Mouse (Mus musculus) midbrain, embryonic 14.5 days (tissue): ENCODE measurements around the gene 4921507P07Rik. TPM values are rescaled to one million over a fixed set of nuclear protein-coding genes. Genes with fewer than 3 reads are reported as not detected.
A peak's percentile ranks its signal among the peaks of the same experiment; 100 is the strongest.
"Not testable (repeated sequence)": the region's sequence is repeated elsewhere in the genome, so short reads cannot be mapped to it uniquely, and the experiment has no call there.

ENCODE experiments used
- ATAC-seq: fragments of 200-750 bp; cut with Nextera tagmentation; 2 replicates; pipeline ENCODE4 v1.8.0; 2017; ENCODE audit warnings: moderate number of reproducible peaks, moderate library complexity; ENCODE audit not compliant: low FRiP score, low TSS enrichment
- DNase-seq: peaks from one replicate; pipeline ENCODE4 v3.0.0-alpha.2; 2015
- H3K27ac ChIP-seq: fragments of 300-500 bp; sonication (generic); replicated peaks from 2 replicates; pipeline ENCODE4 v1.5.1; 2014; ENCODE audit warnings: mild to moderate bottlenecking, low read depth, low read length, moderate library complexity
- H3K27me3 ChIP-seq: fragments of 300-500 bp; sonication (generic); 2 replicates; pipeline ENCODE4 v1.6.1; 2014; ENCODE audit warnings: low read length, control low read depth, mixed read lengths; ENCODE audit not compliant: control insufficient read depth, insufficient read depth
- H3K36me3 ChIP-seq: fragments of 300-500 bp; sonication (generic); 2 replicates; pipeline ENCODE4 v1.6.1; 2014; ENCODE audit warnings: low read length, control low read depth; ENCODE audit not compliant: control insufficient read depth, insufficient read depth
- H3K4me1 ChIP-seq: fragments of 300-500 bp; sonication (generic); 2 replicates; pipeline ENCODE4 v1.6.1; 2014; ENCODE audit warnings: mild to moderate bottlenecking, antibody characterized with exemption, low read length, control low read depth; ENCODE audit not compliant: control insufficient read depth, insufficient read depth
- H3K4me2 ChIP-seq: fragments of 300-500 bp; sonication (generic); 2 replicates; pipeline ENCODE4 v1.6.1; 2014; ENCODE audit warnings: mild to moderate bottlenecking, low read length, moderate library complexity
- H3K4me3 ChIP-seq: fragments of 300-500 bp; sonication (generic); replicated peaks from 2 replicates; pipeline ENCODE4 v1.5.1; 2014; ENCODE audit warnings: low read depth, low read length
- H3K9ac ChIP-seq: fragments of 300-500 bp; sonication (generic); replicated peaks from 2 replicates; pipeline ENCODE4 v1.6.1; 2014; ENCODE audit warnings: mild to moderate bottlenecking, low read length, moderate library complexity
- H3K9me3 ChIP-seq: fragments of 300-500 bp; sonication (generic); 2 replicates; pipeline ENCODE4 v1.6.1; 2016; ENCODE audit warnings: low read length, control low read depth, mixed read lengths; ENCODE audit not compliant: control insufficient read depth
- WGBS: fragments of 180-500 bp; shearing (Covaris S2); extraction: QIAGEN DNeasy Blood & Tissue Kit; methylation state at CpG from one replicate; pipeline ENCODE4 v1.1.7; 2014; 5-methylcytosine and 5-hydroxymethylcytosine counted together
- polyA plus RNA-seq: library from polyadenylated mRNA; unstranded; fragments of >200 nt; fragmentation: Nextera tagmentation; extraction: Ambion mirVana; gene quantifications from 2 replicates; pipeline ENCODE4 v1.2.1, GENCODE M21; 2014

4921507P07Rik gene
- polyA plus RNA-seq, 1 experiment from 2014 or later: 3.2 TPM

GRCm38 (mm10) chr6:50566141-50566996 is 30.1 kb downstream of the 4921507P07Rik start, which contains the start of gene Cycs:
TSS of gene Cycs (minus strand) at chr6:50566538.
- no peaks in the 10 kb centered on the region for H3K27me3 ChIP-seq
- peak within 1 kb of the TSS; percentile 89 for H3K27ac ChIP-seq
- peak; percentile 98 for ATAC-seq
- WGBS: under 1% methylated on average over 78 of the region's 78 CpGs
- H3K4me1 ChIP-seq: peaks cover 8% of the 10 kb centered on the region
- peak; percentile 100 for DNase-seq
- peaks cover 21% of the 10 kb centered on the region for H3K36me3 ChIP-seq
- peak within 1 kb of the TSS; percentile 55 for H3K4me3 ChIP-seq
- peak within 1 kb of the TSS; percentile 90 for H3K9ac ChIP-seq
- peak within 1 kb of the TSS; percentile 83 for H3K4me2 ChIP-seq
- H3K9me3 ChIP-seq: no peaks in the 10 kb centered on the region

GRCm38 (mm10) chr6:50563651-50564050 is 32.8 kb downstream of the 4921507P07Rik start:
- no peak overlapping the region for H3K4me3 ChIP-seq
- 93% methylated on average over 3 of the region's 3 CpGs for WGBS
- H3K4me2 ChIP-seq: no peak overlapping the region
- no peaks in the 10 kb centered on the region for H3K9me3 ChIP-seq
- no peaks in the 10 kb centered on the region for H3K27me3 ChIP-seq
- H3K27ac ChIP-seq: no peak overlapping the region
- ATAC-seq: no peak
- H3K4me1 ChIP-seq: peaks cover 8% of the 10 kb centered on the region
- no peak overlapping the region for H3K9ac ChIP-seq
- DNase-seq: no peak
- H3K36me3 ChIP-seq: peaks cover 21% of the 10 kb centered on the region

GRCm38 (mm10) chr6:50562421-50562820 is 34.0 kb downstream of the 4921507P07Rik start:
- Histone ChIP-seq H3K9ac (no peak overlapping the region), H3K4me1 (peaks cover 7% of the 10 kb centered on the region), H3K27ac (no peak overlapping the region), H3K4me3 (no peak overlapping the region), H3K4me2 (no peak overlapping the region), H3K9me3 (no peaks in the 10 kb centered on the region), H3K36me3 (peaks cover 21% of the 10 kb centered on the region), H3K27me3 (no peaks in the 10 kb centered on the region)
- WGBS: 96% methylated on average over 4 of the region's 4 CpGs
- no peak for DNase-seq
- ATAC-seq: no peak

GRCm38 (mm10) chr6:50560776-50561175 is 35.7 kb downstream of the 4921507P07Rik start:
- WGBS: 100% methylated on average over 1 of the region's 1 CpGs
- no peak for ATAC-seq

GRCm38 (mm10) chr6:50558877-50559276 is 37.6 kb downstream of the 4921507P07Rik start:
- no peak for ATAC-seq
- H3K4me2 ChIP-seq: no peak overlapping the region
- no peak for DNase-seq
- H3K36me3 ChIP-seq: peaks cover 17% of the 10 kb centered on the region
- no peak overlapping the region for H3K9ac ChIP-seq
- 92% methylated on average over 4 of the region's 4 CpGs for WGBS
- no peak overlapping the region for H3K27ac ChIP-seq
- H3K4me1 ChIP-seq: no peaks in the 10 kb centered on the region
- no peaks in the 10 kb centered on the region for H3K9me3 ChIP-seq
- no peak overlapping the region for H3K4me3 ChIP-seq
- no peaks in the 10 kb centered on the region for H3K27me3 ChIP-seq

More at GRCm38 (mm10) chr6:50560776-50561175, 35.7 kb downstream of the 4921507P07Rik start:
- H3K4me2 ChIP-seq: no peak overlapping the region
- H3K27me3 ChIP-seq: no peaks in the 10 kb centered on the region
- 0 out of 2 replicates have a peak, but pooled peaks cover 3% of the 10 kb centered on the region for H3K4me1 ChIP-seq
- no peak overlapping the region for H3K9ac ChIP-seq
- no peaks in the 10 kb centered on the region for H3K9me3 ChIP-seq
- DNase-seq: no peak
- no peak overlapping the region for H3K4me3 ChIP-seq
- peaks cover 21% of the 10 kb centered on the region for H3K36me3 ChIP-seq
- H3K27ac ChIP-seq: no peak overlapping the region

- WGBS: 86% methylated on average over 6 of the region's 6 CpGs
- Histone ChIP-seq H3K27me3 (no peaks in the 10 kb centered on the region), H3K9ac (no peak overlapping the region), H3K9me3 (no peaks in the 10 kb centered on the region), H3K4me2 (no peak overlapping the region), H3K27ac (no peak overlapping the region), H3K4me1 (no peaks in the 10 kb centered on the region), H3K36me3 (peaks cover 6% of the 10 kb centered on the region), H3K4me3 (no peak overlapping the region)
- DNase-seq (no peak), ATAC-seq (no peak)
Observed at GRCm38 (mm10) chr6:50557566-50557965, 38.9 kb downstream of the 4921507P07Rik start.

- 85% methylated on average over 2 of the region's 2 CpGs for WGBS
Observed at GRCm38 (mm10) chr6:50554223-50554622, 42.2 kb downstream of the 4921507P07Rik start.

GRCm38 (mm10) chr6:50552881-50553518 is 43.4 kb downstream of the 4921507P07Rik start:
- 82% methylated on average over 5 of the region's 5 CpGs for WGBS
- Histone ChIP-seq H3K4me1 (no peaks in the 10 kb centered on the region), H3K9ac (no peak overlapping the region), H3K9me3 (no peaks in the 10 kb centered on the region), H3K4me2 (no peak overlapping the region), H3K36me3 (no peaks in the 10 kb centered on the region), H3K27ac (no peak overlapping the region), H3K4me3 (no peak overlapping the region), H3K27me3 (no peaks in the 10 kb centered on the region)
- no peak for ATAC-seq
- DNase-seq: no peak

More at GRCm38 (mm10) chr6:50554223-50554622, 42.2 kb downstream of the 4921507P07Rik start:
- not testable (repeated sequence) for H3K27ac ChIP-seq, DNase-seq, H3K9ac ChIP-seq, ATAC-seq, H3K4me3 ChIP-seq, H3K9me3 ChIP-seq, H3K27me3 ChIP-seq, H3K4me2 ChIP-seq, H3K4me1 ChIP-seq, H3K36me3 ChIP-seq
